Mouse (Mus musculus) kidney, adult 2 months (tissue): Measurements from ENCODE around the gene Dolpp1.

ENCODE experiments used
- CTCF ChIP-seq: fragments of 200-500 bp; conservative IDR thresholded peaks from 2 replicates; pipeline ENCODE4 v1.5.1; 2011; ENCODE audit warnings: low read depth, mild to moderate bottlenecking, control low read depth, low read length, moderate library complexity, mixed read lengths; ENCODE audit not compliant: insufficient read depth, insufficient read length
- POLR2A ChIP-seq: fragments of 200-500 bp; IDR thresholded peaks from one replicate; pipeline ENCODE4 v1.6.1; 2011; ENCODE audit warnings: low read depth, low read length, control low read depth

DNA sequence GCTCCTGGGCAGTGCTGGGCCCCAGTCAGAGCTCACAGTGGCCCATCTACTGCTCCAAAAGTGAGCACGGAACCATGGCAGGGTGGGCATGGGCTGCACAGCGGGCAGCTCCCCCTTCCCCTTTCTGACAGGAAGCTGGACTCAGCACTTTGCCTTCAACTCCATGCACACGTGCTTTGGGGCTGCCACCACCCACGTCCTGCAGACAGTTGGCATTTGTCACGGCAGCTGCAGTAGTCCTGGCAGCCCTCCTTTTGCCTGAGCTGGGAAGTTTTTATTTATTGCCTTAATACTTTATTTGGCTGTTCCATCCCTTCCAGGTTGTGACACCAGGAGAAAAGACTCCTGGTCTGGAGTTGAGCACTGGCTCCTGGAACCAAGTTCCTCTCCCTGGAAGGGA lies 7.2 kb upstream of the Dolpp1 start:
- TF ChIP-seq POLR2A (no peak), CTCF (no peak)
